Mouse (Mus musculus): ENCODE data around the gene Rps17.

Rps17 gene

GRCm38 (mm10) chr7:81344544-81345446 is at the start of gene Rps17:
TSS of gene Rps17 (minus strand) at chr7:81345254.
- peak; percentile 97 to 100 for DNase-seq (ENCODE audit: low spot score in 2 of 2)

- no peak for DNase-seq (ENCODE audit: low spot score in 2 of 2)
Observed at GRCm38 (mm10) chr7:81379363-81379762, 34.3 kb upstream of the Rps17 start.

- DNase-seq (ENCODE audit: low spot score in 2 of 2): no peak
Observed at GRCm38 (mm10) chr7:81372337-81372920, 27.4 kb upstream of the Rps17 start.

- DNase-seq (ENCODE audit: low spot score in 2 of 2): no peak
Observed at GRCm38 (mm10) chr7:81371811-81372210, 26.8 kb upstream of the Rps17 start.

GRCm38 (mm10) chr7:81369724-81370123 is 24.7 kb upstream of the Rps17 start:
- no peak for DNase-seq (ENCODE audit: low spot score in 2 of 2)

DNA sequence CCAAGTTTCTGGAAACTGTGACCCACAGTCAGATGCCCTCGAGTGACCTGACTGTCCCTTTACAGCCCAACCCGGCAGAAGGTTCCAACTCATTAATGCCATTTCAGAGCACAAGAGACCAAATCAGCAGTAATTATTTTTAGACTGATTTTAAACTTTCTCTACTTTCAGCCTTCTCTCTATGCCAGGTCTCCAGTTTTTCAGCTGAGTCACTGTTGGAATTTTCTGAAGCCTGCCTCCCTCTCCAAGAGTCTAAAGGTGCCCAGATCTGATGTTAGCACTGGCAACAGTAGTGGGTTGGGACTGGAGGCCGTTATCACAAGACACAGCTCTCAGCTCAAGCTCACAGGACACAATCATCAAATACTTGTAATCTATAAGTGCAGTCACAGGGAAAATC is 22.9 kb upstream of the Rps17 start:
- DNase-seq (ENCODE audit: low spot score in 2 of 2): no peak

DNA sequence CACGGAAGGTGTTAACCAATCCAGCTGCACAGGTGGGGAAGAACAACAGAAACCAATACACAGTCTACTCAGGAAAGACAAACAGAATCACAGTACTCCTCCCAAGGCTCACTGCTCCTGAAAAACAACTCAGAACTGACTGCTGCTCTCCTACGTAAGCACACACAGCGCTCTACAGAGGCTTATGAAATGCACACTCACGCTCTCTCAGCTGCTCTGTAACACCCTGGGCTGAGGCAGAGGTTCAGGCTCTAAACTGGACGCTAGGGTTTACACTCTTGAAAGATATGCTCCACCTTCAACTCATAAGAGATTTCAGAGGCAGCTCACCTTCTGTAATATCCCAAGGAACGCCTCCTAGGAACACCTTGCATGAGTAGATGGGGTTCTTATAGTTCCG is 11.9 kb upstream of the Rps17 start:
- DNase-seq (ENCODE audit: low spot score in 2 of 2): no peak

DNA sequence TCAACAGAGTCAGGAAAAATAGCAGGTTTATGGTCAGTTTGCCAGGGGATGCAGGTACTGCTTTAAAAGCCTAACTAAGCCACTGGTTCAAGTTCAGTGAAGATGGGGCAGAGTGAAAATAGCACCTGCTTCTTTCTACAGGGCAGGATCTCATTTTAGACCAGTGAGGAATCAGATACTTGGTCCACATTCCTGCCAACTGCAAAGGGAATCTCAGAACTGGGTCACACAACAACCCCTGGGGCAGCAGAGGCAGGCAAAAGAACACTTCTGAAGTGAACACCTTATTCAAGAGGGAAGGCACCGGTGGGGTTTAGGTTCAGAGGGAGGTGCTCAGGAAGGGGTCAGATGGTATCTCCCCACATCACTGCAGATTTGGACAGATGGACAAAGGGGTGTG is 11.3 kb upstream of the Rps17 start:
- DNase-seq (ENCODE audit: low spot score in 2 of 2): no peak

- DNase-seq (ENCODE audit: low spot score in 2 of 2): no peak
Observed at GRCm38 (mm10) chr7:81355746-81356145, 10.7 kb upstream of the Rps17 start.

DNA sequence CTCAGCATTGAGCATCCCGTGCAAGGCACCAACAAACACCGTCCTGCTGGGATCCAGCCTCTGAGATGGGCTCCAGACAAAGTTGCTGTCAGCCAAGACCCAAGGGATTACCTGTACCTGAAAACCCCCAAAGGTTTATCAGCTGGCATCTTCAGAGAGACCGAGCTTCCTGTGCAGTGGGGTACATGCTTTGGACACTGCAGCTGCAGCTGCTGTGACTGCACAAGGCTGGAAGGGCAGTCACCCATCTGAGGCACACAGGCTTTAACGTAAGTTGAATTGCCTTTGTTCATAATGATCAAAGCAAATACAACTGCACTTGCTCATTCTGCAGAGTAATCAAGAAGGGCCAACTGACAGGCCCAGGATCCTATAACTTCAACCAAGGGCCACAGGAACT is 6.8 kb upstream of the Rps17 start:
- no peak for DNase-seq (ENCODE audit: low spot score in 2 of 2)

DNA sequence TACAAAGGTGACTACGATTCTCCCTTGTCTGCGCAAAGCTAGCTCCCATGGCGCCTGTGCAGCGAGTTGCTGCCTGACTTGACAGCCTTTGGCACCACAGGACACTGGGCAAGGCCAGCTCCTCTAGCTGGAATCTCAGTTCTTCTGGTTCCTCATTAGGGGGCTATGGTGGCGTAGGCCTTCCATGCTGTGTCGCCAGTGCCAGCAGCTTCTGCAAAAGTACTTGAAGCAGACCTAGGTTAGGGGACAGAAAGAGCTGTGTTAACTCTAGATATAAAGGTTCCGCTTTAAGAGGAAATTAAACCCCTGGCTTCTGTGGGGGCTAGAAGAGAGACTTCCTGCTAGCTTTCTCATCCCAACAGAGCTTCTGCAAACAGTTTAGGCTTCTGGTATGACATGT is 3.2 kb upstream of the Rps17 start:
- DNase-seq (ENCODE audit: low spot score in 2 of 2): no peak

GRCm38 (mm10) chr7:81345447-81346170 is 555 bp upstream of the Rps17 start:
- peak in 1 of 2 experiments; percentile 61 for DNase-seq (ENCODE audit: low spot score in 2 of 2)

DNA sequence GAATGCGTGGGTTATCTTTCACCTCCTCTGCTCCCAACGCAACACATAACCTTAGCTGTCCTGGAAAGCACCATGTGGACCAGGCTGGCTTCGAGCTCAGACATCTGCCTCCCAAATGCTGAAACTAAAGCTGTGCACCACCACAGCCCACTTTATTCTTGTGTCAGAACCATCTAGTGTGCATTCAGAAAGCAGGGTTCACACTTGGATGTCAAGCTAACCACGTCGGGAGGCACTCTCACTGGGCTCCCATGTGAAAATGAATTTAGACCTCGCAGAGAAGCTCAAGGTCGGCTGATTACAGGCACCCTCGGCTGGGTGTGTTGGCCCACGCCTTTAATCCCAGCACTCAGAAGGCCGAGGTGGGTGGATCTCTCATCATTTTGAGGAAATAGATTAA is 1.2 kb downstream of the Rps17 start:
- DNase-seq (ENCODE audit: low spot score in 2 of 2): peak in 1 of 2 experiments; percentile 67

DNA sequence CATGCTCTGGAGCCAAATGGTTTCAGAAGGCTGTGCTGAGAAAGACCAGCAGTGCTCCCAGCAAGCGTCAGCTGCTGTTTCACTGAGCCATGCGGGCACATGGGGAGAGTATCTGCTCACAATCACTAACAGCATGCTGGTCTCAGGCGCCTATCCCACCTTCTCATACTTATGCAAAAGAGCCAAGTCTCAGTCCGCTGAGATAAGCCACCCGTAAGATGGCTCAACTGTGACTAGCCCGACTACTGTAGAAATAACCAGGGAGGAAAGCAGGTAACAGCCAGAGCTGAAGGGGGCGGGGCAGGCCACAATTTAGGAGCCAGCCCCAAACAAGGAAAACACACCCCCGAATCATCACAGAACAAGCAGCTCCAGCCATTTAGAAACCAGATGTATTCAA is 1.7 kb downstream of the Rps17 start:
- peak in 1 of 2 experiments; percentile 60 for DNase-seq (ENCODE audit: low spot score in 2 of 2)

GRCm38 (mm10) chr7:81342356-81343094 is 2.5 kb downstream of the Rps17 start:
- no peak for DNase-seq (ENCODE audit: low spot score in 2 of 2)

DNA sequence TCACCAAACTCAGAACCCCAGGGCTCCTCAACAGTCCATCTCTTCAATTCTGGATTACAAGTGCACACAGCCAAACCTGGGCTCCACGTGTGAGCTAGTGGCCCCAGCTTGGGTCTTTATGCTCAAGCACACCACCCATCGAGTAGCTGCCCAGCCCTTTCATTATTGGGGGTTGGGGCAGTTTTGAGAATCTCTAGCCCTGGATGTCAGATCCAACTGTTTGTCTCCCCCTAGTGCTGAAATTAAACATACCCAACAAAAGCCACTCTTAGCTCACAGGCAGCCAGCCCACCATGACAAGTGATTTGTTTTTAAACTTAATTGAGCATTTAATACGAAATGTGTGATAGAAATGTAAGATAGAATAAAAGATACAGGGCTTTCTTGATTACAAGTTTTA is 3.5 kb downstream of the Rps17 start:
- no peak for DNase-seq (ENCODE audit: low spot score in 2 of 2)

DNA sequence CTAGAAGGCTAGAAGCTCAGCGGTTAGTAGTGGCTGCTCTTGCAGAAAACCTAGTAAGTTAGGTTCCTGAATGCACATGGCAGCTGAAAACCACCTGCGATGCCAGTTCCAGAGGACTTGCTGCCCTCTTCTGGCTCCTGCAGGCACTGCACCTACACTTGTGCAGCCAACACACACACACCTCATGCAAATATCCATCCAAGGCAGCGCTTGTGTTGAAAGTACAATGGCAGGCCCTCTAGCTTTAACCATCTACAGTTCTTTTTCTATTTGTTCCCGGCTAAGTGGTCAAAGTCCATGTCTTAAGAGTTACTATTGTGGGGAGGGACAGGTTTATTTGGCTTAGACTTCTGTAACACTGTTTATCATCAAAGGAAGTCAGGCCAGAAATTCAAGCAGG is 5.3 kb downstream of the Rps17 start:
- DNase-seq (ENCODE audit: low spot score in 2 of 2): peak; percentile 65 to 85

DNA sequence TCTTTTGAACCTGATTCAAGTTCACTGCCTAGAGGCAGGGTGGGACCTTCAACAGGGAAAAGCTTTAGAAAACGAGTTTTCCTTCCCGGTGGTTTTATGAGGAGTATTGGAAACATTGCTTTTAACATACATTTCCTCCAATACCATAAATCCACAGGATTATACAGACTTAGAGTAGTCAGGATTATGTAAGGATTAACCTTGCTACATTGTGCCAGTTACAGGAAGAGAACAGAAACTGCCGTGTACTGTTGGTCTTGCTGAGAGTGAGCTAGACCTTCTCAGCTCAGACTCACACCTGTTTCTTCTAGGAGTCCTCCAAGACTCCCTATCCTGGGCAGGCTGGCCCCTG is 6.6 kb downstream of the Rps17 start:
- DNase-seq (ENCODE audit: low spot score in 2 of 2): no peak

DNA sequence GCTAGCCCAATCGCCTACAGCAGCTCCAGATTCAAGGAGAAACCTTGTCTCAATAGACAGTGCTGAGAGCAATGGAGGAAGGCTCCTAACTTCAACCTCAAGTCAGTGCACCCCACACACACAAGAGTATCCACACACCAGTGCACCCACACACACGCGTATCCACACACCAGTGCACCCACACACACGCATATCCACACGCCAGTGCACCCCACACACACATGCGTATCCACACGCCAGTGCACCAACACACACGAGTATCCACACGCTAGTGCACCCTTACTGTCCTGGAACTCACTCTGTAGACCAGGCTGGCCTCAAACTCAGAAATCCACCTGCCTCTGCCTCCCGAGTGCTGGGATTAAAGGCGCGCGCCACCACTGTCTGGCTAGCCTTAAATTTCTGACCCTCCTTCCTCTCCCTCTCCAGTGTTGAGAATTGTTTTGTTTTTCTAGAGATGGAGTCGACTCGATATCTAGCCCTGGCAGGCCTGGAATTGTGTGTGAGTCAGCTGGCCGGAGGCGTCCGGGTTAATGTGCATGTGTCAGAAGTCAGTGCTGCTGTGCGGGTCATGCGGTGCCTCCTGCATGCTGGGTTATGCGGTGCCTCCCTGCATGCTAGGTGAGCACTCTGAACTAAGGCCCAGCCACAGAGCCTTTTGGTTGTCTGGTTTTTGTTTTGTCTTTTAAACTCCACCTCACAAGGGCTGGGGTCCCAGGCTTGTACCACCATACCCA is 7.1 kb downstream of the Rps17 start:
- no peak for DNase-seq (ENCODE audit: low spot score in 2 of 2)

GRCm38 (mm10) chr7:81336432-81336786 is 8.6 kb downstream of the Rps17 start:
- DNase-seq (ENCODE audit: low spot score in 2 of 2): peak; percentile 40 to 75

DNA sequence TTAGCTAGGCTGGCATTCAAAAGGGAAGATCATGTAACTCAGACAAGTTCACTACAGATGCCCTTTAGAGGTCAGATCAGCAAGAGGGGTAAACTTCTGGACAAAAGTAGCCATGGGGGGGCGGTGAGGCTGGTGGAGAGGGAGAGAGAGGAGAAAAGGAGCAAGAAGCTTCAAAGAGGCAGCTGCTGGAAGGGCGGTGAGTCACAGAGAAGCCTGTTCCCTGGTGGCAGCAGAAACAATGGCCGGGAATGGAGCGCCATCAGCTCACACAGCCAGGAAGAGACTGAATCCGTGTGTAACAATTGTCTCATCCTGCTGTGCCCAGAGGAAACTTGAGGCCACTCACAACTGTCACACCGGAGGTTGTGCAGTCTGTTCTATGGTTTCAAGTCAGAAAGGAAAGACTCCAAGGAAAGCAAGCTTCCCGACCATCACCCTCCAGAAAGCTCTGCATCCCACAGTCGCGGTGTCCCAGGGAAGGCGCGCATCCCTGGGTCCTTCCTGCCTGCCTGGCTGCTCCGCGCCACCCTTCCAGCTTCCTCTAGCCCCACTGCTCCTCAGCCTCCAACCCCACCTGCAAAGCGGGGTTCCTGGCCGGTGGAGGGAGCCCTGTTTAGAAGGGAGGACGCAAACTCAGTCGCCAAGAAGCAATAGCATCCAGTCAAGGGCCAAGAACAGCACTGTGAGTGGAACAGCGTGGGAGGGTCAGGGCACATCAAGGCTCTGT is 9.2 kb downstream of the Rps17 start:
- no peak for DNase-seq (ENCODE audit: low spot score in 2 of 2)

Data from spleen, postnatal 4 days (tissue).